Mouse (Mus musculus): ENCODE results near the gene Galnt9. TPM values are rescaled to one million over a fixed set of nuclear protein-coding genes. Genes with fewer than 3 reads are reported as not detected.

The Galnt9 gene
- polyA plus RNA-seq, 1 experiment from 2014 or later = 0.11 TPM

DNA sequence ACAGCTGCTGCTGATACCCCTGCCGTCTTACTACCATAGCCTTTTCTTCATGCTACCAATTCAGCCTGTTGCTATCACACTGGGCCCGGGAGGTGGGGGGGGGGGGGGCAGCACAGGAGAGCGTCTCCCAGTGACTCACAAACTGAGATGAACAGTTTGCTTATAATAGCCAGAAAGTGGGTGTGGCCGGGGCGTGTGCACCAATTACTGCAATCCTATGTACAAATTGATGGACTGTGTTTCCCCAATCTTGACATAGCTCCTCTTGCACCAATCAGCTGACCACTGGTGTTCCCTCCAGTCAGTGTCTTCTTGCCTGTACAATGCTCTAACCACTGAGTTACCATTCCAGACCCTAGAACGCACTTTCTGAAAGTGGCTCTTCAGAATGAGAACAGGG lies 64.2 kb downstream of the Galnt9 start:
- Histone ChIP-seq H3K4me3 (ENCODE audit: low read depth, low read length) (no peak overlapping the region), H3K9me3 (ENCODE audit: low read length) (no peaks in the 10 kb centered on the region), H3K9ac (replicated peaks) (no peak overlapping the region), H3K36me3 (replicated peaks; ENCODE audit: insufficient read depth, low read length) (no peaks in the 10 kb centered on the region), H3K27me3 (ENCODE audit: insufficient read depth, low read length) (no peaks in the 10 kb centered on the region), H3K4me2 (ENCODE audit: low read depth, low read length) (no peak overlapping the region), H3K4me1 (ENCODE audit: insufficient read depth) (no peaks in the 10 kb centered on the region; the same call in 1 of the 2 replicates), H3K27ac (ENCODE audit: low read depth) (no peak overlapping the region)
- WGBS (ENCODE audit: insufficient replicate concordance) = 58% methylated on average over 6 of the region's 6 CpGs
- TF ChIP-seq CTCF (IDR thresholded peaks at IDR 0.05; ENCODE audit: low read depth) (no peak), EP300 (IDR thresholded peaks at IDR 0.05; ENCODE audit: low read depth) (no peak)
- ATAC-seq = no peak
- DNase-seq = no peak

DNA sequence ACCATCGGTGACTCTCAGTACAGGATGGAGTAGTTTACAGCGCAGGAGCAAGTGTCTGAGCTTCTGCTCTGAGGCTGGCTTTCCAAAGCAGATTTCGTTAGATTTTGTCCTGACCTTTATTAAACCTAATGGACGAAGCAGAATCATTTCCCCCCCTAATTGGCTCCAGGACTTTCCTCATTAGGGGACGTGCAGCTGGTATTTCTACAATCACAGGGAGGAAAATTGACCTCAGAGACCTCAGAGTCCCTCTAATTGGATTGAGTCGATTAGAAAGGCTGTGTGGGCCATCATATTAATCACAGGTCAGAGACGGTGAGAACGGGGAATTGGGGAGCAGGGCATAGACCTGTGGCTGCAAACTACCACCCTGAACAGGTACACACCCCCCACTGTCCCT lies 64.8 kb downstream of the Galnt9 start:
- Histone ChIP-seq H3K4me2 (ENCODE audit: low read depth, low read length) (no peak overlapping the region), H3K9ac (replicated peaks) (no peak overlapping the region), H3K27me3 (ENCODE audit: insufficient read depth, low read length) (no peaks in the 10 kb centered on the region), H3K36me3 (replicated peaks; ENCODE audit: insufficient read depth, low read length) (no peaks in the 10 kb centered on the region), H3K27ac (ENCODE audit: low read depth) (no peak overlapping the region), H3K4me1 (ENCODE audit: insufficient read depth) (no peaks in the 10 kb centered on the region; the same call in 1 of the 2 replicates), H3K4me3 (ENCODE audit: low read depth, low read length) (no peak overlapping the region), H3K9me3 (ENCODE audit: low read length) (no peaks in the 10 kb centered on the region)
- ATAC-seq (no peak), DNase-seq (no peak)
- TF ChIP-seq EP300 (IDR thresholded peaks at IDR 0.05; ENCODE audit: low read depth) (no peak), CTCF (IDR thresholded peaks at IDR 0.05; ENCODE audit: low read depth) (no peak)
- 66% methylated on average over 8 of the region's 8 CpGs for WGBS (ENCODE audit: insufficient replicate concordance)

DNA sequence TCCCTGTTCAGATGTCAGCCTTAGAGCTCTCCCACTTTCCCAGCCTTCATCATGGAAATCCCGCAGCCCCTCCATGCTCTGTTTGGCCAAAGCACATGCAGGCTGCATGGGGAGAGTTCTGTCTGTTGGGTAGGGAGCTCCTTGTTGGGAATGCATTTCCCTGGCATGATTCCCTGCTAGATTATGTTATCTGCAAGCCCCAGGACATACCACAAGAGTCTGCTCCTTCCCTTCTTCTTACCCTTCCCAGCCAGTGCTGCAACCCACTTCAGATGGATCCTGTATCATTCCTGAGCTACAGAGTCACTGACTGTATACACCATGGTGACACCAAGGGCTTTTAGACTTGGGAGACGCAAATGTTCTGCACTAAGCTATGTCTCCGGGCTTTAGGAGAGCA lies 65.3 kb downstream of the Galnt9 start:
- WGBS (ENCODE audit: insufficient replicate concordance) = 77% methylated on average over 3 of the region's 3 CpGs
- no peaks in the 10 kb centered on the region for H3K27me3 ChIP-seq (ENCODE audit: insufficient read depth, low read length)
- no peak overlapping the region for H3K4me3 ChIP-seq (ENCODE audit: low read depth, low read length)
- DNase-seq (no peak), ATAC-seq (no peak)
- no peak for TF ChIP-seq EP300 (IDR thresholded peaks at IDR 0.05; ENCODE audit: low read depth)
- TF ChIP-seq CTCF (IDR thresholded peaks at IDR 0.05; ENCODE audit: low read depth) = no peak
- no peak overlapping the region for H3K9ac ChIP-seq (replicated peaks)
- H3K9me3 ChIP-seq (ENCODE audit: low read length) = no peaks in the 10 kb centered on the region
- no peak overlapping the region for H3K4me2 ChIP-seq (ENCODE audit: low read depth, low read length)
- H3K27ac ChIP-seq (ENCODE audit: low read depth) = no peak overlapping the region
- no peaks in the 10 kb centered on the region for H3K36me3 ChIP-seq (replicated peaks; ENCODE audit: insufficient read depth, low read length)
- no peaks in the 10 kb centered on the region; the same call in 1 of the 2 replicates for H3K4me1 ChIP-seq (ENCODE audit: insufficient read depth)

DNA sequence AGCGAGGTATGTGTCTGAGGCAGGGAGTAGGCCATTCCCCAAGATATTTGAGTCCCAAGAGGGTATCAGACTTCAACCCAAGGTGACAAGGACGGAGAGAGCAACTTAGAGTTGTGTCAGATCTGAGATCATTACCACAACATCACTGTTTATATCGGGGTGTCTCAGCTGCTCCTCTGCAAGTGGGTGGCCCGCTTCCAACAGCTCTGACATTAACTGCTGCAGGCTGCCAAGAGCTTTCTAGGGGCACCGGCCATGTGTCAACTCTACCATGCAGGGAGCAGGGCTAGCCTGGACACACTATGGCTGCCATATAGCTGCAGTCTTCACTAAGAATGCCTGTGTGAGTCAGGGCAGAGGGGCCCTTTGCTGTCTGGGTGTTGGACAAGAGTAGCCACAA lies 65.7 kb downstream of the Galnt9 start:
- no peak overlapping the region for H3K4me3 ChIP-seq (ENCODE audit: low read depth, low read length)
- ATAC-seq (no peak), DNase-seq (no peak)
- 73% methylated on average over 5 of the region's 5 CpGs for WGBS (ENCODE audit: insufficient replicate concordance)
- no peaks in the 10 kb centered on the region for H3K36me3 ChIP-seq (replicated peaks; ENCODE audit: insufficient read depth, low read length)
- no peaks in the 10 kb centered on the region for H3K27me3 ChIP-seq (ENCODE audit: insufficient read depth, low read length)
- no peaks in the 10 kb centered on the region; the same call in 1 of the 2 replicates for H3K4me1 ChIP-seq (ENCODE audit: insufficient read depth)
- TF ChIP-seq CTCF (IDR thresholded peaks at IDR 0.05; ENCODE audit: low read depth) (no peak), EP300 (IDR thresholded peaks at IDR 0.05; ENCODE audit: low read depth) (no peak)
- H3K27ac ChIP-seq (ENCODE audit: low read depth) = no peak overlapping the region
- H3K9me3 ChIP-seq (ENCODE audit: low read length) = no peaks in the 10 kb centered on the region
- no peak overlapping the region for H3K9ac ChIP-seq (replicated peaks)
- no peak overlapping the region for H3K4me2 ChIP-seq (ENCODE audit: low read depth, low read length)

DNA sequence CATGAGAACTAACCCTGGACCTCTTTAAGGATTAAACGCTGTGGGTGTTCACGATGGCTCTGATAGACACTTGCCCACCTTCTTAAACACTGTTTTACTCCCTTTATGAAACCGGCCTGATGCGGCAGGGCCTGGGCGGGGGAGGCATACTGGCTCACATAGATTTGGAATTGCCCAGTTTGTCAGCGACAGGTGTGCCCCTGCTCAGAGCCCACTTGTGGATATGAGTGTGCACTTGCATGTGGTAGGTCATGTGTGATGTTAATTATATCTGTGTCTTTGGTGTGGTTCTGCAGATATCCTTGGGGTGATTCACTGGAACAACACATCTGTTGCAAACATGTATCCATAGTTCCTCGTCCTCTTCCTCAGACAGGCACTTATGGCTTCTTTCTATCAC lies 66.3 kb downstream of the Galnt9 start:
- DNase-seq (no peak), ATAC-seq (no peak)
- WGBS (ENCODE audit: insufficient replicate concordance) = 82% methylated on average over 7 of the region's 7 CpGs
- no peak overlapping the region for H3K4me2 ChIP-seq (ENCODE audit: low read depth, low read length)
- no peak overlapping the region for H3K27ac ChIP-seq (ENCODE audit: low read depth)
- H3K27me3 ChIP-seq (ENCODE audit: insufficient read depth, low read length) = no peaks in the 10 kb centered on the region
- H3K4me3 ChIP-seq (ENCODE audit: low read depth, low read length) = no peak overlapping the region
- no peak overlapping the region for H3K9ac ChIP-seq (replicated peaks)
- H3K4me1 ChIP-seq (ENCODE audit: insufficient read depth) = no peaks in the 10 kb centered on the region; the same call in 1 of the 2 replicates
- TF ChIP-seq EP300 (IDR thresholded peaks at IDR 0.05; ENCODE audit: low read depth) (no peak), CTCF (IDR thresholded peaks at IDR 0.05; ENCODE audit: low read depth) (no peak)
- H3K9me3 ChIP-seq (ENCODE audit: low read length) = no peaks in the 10 kb centered on the region
- H3K36me3 ChIP-seq (replicated peaks; ENCODE audit: insufficient read depth, low read length) = no peaks in the 10 kb centered on the region

DNA sequence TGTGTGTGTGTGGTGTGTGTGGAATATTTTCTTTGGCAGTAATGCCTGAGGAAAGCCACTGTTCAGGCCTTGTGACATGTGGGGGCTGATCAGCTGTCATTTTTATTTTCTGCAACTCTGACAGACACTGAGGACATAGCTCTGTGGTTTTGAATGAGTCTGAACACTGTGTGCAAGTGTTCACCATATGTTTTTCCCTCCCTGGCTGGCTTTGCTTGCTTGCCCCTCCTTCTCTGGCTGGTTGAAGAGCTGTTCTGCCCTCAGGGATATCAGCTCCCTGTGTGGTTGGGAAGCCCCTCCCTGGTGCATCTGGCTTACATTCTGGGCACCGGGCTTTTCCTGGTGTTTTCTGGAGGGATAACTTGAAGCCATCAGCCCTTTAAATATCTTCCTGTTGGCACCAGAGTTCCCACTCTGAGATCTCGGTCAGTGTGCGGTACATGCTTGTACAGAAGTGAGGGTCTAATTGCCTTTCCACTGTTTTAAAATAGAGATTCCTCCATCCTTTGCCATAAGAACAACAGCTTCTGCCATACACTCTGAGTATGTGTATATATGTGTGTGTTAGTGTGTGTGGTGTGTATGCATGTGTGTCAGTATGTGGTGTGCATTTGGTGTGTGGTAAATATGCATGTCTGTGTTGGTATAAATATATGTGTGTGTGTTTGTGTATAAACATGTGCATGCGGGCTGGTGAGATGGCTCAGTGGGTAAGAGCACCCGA lies 67.4 kb downstream of the Galnt9 start:
- TF ChIP-seq CTCF (IDR thresholded peaks at IDR 0.05; ENCODE audit: low read depth) = no peak
- no peak for TF ChIP-seq EP300 (IDR thresholded peaks at IDR 0.05; ENCODE audit: low read depth)
- H3K4me3 ChIP-seq (ENCODE audit: low read depth, low read length) = no peak overlapping the region
- H3K36me3 ChIP-seq (replicated peaks; ENCODE audit: insufficient read depth, low read length) = no peaks in the 10 kb centered on the region
- DNase-seq (no peak), ATAC-seq (no peak)
- H3K9me3 ChIP-seq (ENCODE audit: low read length) = no peaks in the 10 kb centered on the region
- H3K4me1 ChIP-seq (ENCODE audit: insufficient read depth) = no peaks in the 10 kb centered on the region; the same call in 1 of the 2 replicates
- no peaks in the 10 kb centered on the region for H3K27me3 ChIP-seq (ENCODE audit: insufficient read depth, low read length)
- no peak overlapping the region for H3K27ac ChIP-seq (ENCODE audit: low read depth)
- no peak overlapping the region for H3K4me2 ChIP-seq (ENCODE audit: low read depth, low read length)
- no peak overlapping the region for H3K9ac ChIP-seq (replicated peaks)
- WGBS (ENCODE audit: insufficient replicate concordance) = 87% methylated on average over 5 of the region's 5 CpGs
